Mouse (Mus musculus) olfactory bulb, adult 2 months (tissue): Measurements from ENCODE around the gene Rab6b. TPM values are rescaled to one million over a fixed set of nuclear protein-coding genes. Genes with fewer than 3 reads are reported as not detected.

ENCODE experiments used
- H3K27ac ChIP-seq: fragments of 200-500 bp; 2 replicates; pipeline ENCODE4 v1.5.1; 2012; ENCODE audit warnings: low read depth, low read length; ENCODE audit not compliant: insufficient read depth
- H3K4me1 ChIP-seq: fragments of 200-500 bp; 2 replicates; pipeline ENCODE4 v1.6.1; 2012; ENCODE audit warnings: low read length; ENCODE audit not compliant: control insufficient read depth, insufficient read depth
- H3K4me3 ChIP-seq: fragments of 200-500 bp; 2 replicates; pipeline ENCODE4 v1.5.1; 2012; ENCODE audit warnings: mild to moderate bottlenecking, low read depth, low read length, moderate library complexity; ENCODE audit not compliant: insufficient read depth
- CTCF ChIP-seq: fragments of 200-500 bp; IDR thresholded peaks from 2 replicates; pipeline ENCODE4 v1.5.1; 2012; ENCODE audit warnings: low read depth, mild to moderate bottlenecking, low read length, moderate library complexity; ENCODE audit not compliant: insufficient read depth
- POLR2A ChIP-seq: fragments of 200-500 bp; IDR thresholded peaks from 2 replicates; pipeline ENCODE4 v1.6.1; 2012; ENCODE audit warnings: mild to moderate bottlenecking, low read depth, low read length, moderate library complexity; ENCODE audit not compliant: insufficient read depth
- WGBS: fragments of 180-500 bp; shearing (Covaris S2); methylation state at CpG from one replicate; pipeline ENCODE4 v1.1.7; 2018; 5-methylcytosine and 5-hydroxymethylcytosine counted together
- polyA plus RNA-seq: library from polyadenylated mRNA; stranded (reverse); fragments of >200 nt; gene quantifications from 2 replicates; pipeline ENCODE4 v1.2.4, GENCODE M21; 2012; ENCODE audit warnings: low replicate concordance; ENCODE audit not compliant: missing spikeins, insufficient read depth, insufficient read length

The Rab6b gene
- polyA plus RNA-seq: 122 and 448 TPM in 2 replicates

DNA sequence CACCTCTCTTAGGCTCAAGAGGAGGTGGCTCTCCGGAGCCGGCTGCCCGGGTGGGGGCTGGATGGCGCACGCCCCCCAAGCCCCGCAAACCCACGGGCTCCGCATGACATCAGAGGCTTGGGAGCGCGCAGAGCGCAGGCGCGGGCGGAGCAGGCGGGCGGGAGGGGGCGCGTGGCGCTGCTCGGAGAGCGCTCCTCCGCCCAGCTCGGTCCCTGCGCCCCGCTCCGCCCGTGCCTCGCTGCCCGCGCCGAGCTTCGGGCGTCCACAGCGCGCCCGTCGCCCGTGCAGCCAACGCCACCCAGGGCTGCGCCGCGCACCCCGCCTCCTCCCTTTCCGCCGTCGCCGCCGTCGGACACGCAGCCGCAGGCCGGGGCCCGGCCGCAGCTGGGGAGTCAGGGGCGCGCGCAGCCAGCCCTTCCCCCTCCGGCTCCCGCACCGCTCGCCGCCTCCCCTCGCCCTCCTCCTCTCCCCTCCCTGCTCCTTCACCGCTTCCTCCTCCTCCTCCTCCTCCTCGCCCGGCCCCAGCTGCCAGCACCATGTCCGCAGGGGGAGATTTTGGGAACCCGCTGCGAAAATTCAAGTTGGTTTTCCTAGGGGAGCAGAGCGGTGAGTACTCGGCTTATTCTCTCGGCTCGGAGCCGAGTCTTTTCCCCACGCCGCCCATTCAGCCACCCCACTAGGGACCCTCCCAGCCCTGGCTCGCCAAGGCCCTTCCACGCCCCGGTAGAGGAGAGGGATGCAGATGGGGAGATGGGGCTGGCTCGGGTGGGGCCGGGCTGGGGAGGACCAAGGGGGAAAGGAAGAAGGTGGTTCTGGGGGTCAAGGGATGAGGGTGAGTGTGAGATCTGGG, at the start of gene Rab6b:
TSS of gene Rab6b (plus strand) at position 167 of the 850 bp plus-strand sequence.
- peak within 1 kb of the TSS; percentile 64 for H3K4me3 ChIP-seq
- under 1% methylated on average over 64 of the region's 81 CpGs for WGBS
- peak within 1 kb of the TSS; percentile 71 for H3K27ac ChIP-seq
- peak; percentile 65; the same call in 1 of the 2 replicates for TF ChIP-seq POLR2A
- TF ChIP-seq CTCF: 0 out of 2 replicates have a peak, but pooled peaks have one; percentile 21
- peaks cover 31% of the 10 kb centered on the region for H3K4me1 ChIP-seq

DNA sequence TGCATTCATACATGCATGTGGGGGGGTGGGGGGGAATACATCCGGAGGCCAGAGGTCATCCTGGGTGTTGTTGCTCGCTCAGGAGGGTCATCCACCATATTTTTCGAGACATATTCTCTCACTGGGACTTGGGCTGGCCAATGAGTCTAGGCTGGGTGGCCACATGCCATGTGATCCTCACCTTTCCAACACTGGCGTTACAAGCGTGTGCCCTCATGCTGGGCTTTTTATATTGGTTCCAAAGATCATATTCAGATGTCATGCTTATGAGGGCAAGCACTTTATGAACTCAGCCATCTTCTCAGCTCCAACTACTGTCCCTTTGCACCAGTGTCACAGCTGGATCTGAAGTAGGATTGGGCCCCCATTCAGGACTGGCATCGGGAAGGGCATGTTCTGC, 48.0 kb upstream of the Rab6b start:
- TF ChIP-seq CTCF (no peak), POLR2A (no peak)
- Histone ChIP-seq H3K4me3 (no peak overlapping the region), H3K4me1 (no peaks in the 10 kb centered on the region), H3K27ac (no peak overlapping the region)
- WGBS: 93% methylated on average over 6 of the region's 6 CpGs

DNA sequence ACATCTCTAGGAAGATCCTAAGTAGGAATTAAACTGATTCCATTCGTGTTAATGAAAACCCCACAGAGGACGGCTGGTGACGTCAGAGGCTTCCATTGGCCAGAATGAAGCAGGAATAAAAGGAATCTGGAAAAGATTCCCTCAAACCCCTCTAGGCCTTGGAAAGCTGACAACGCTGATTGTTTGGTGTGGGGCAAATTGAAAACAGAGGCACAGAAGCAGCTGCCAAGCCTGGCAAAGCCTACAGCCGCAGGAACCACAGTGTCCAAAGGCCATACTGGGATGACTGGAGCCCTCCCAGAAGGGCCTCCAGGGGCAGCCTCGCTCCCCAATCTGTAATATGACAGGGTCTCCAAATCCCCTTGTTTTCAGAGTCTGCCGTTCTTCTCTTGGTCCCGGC, 44.7 kb upstream of the Rab6b start:
- no peaks in the 10 kb centered on the region for H3K4me1 ChIP-seq
- no peak for TF ChIP-seq POLR2A
- TF ChIP-seq CTCF: no peak
- WGBS: 41% methylated on average over 8 of the region's 8 CpGs
- H3K4me3 ChIP-seq: no peak overlapping the region
- H3K27ac ChIP-seq: no peak overlapping the region

DNA sequence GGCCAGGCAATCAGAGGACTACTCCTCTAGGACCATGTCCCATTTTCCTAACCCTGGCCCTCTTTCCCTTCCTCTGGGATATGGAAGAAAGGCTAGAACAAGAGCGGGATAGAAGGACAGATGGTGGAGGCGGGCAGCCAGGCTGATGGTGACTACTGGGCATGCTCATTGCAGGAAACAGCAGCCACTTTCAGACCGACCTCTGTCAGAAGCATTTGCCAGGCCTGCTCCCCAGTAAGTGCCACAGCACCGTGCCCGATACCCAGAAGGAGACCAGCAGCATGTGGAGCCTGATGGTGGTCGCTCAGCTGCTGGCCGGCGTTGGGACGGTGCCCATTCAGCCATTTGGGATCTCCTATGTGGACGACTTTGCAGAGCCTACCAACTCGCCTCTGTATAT, 43.9 kb upstream of the Rab6b start:
- Histone ChIP-seq H3K4me3 (no peak overlapping the region), H3K4me1 (peaks cover 2% of the 10 kb centered on the region; the same call in 1 of the 2 replicates), H3K27ac (no peak overlapping the region)
- 83% methylated on average over 11 of the region's 11 CpGs for WGBS
- TF ChIP-seq POLR2A (no peak), CTCF (no peak)

DNA sequence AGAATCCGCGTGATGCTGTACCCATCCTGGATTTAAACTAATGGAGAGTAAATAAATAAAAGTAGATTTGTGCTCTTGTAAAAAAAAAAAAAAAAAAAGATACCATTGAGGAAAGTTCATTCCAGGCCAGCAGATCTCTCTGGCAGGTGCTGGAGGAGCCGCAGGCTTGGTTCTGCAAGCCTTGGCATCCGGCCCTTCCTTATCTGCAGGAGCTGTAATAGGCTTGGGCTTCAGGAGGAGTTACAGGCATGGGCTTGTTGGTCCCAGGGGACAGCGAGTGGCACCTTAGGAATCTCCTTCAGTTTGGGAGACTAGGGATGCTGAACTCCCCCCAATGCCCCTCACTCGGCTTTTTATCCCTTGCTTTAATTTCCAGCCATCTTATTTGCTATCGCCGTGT, 42.8 kb upstream of the Rab6b start:
- Histone ChIP-seq H3K27ac (no peak overlapping the region), H3K4me3 (no peak overlapping the region), H3K4me1 (peaks cover 6% of the 10 kb centered on the region; the same call in 1 of the 2 replicates)
- TF ChIP-seq CTCF (no peak), POLR2A (no peak)
- 92% methylated on average over 8 of the region's 8 CpGs for WGBS

DNA sequence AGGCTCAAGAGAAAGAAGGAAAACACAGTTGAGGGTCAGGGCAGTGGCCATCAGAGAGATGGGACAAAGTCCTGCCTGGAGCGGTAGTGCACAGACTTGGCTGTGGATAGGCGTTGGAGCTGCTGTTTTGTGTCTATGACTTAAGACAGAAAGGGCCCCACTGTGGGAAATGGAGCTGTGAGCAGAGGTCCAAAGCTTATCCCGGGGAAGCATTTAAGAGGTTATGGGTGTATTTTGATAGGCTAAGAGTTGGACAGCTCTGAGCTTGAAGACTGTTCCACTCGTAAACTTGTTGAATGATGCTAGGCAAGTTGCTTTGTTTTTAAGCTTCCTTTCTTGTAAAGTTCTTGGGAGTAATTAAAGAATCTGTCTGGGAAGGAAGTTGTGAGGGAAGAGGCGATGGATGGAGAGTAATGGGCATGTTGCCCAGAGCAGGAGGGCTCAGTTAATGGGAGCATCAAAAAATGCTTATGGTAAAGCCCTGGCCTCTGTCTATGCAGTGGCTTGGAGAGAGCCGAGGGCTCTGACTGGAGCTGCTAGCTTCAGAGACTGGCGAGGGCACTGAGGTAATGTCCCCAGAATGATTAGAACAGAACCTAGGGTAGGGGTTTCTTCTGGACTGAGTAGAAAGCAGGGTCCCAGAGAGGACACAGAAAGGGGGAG, 39.9 kb upstream of the Rab6b start:
- TF ChIP-seq CTCF: no peak
- no peak for TF ChIP-seq POLR2A
- Histone ChIP-seq H3K27ac (no peak overlapping the region), H3K4me1 (peaks cover 8% of the 10 kb centered on the region), H3K4me3 (no peak overlapping the region)
- WGBS: 72% methylated on average over 7 of the region's 7 CpGs

DNA sequence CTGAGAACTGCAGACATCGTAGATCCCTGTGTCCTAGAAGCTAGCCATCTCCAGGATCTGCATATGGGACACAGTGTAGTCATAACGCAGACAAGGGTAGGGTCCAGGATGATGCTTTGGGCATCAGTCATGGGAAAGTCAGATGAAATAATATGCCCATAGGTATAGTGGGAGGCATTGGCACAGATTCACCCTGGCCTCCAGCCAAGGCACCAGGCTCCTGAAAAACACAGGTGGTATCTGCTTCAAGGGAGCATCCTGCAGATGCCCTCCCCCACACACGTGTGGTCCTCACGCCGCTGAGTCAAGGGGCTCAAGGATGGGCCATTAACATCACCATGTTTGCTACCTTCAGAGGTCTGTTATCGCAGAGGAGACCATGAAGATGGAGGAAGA, 39.4 kb upstream of the Rab6b start:
- WGBS: 91% methylated on average over 6 of the region's 6 CpGs
- Histone ChIP-seq H3K4me1 (peaks cover 12% of the 10 kb centered on the region), H3K27ac (no peak overlapping the region), H3K4me3 (no peak overlapping the region)
- TF ChIP-seq CTCF: no peak
- TF ChIP-seq POLR2A: no peak

DNA sequence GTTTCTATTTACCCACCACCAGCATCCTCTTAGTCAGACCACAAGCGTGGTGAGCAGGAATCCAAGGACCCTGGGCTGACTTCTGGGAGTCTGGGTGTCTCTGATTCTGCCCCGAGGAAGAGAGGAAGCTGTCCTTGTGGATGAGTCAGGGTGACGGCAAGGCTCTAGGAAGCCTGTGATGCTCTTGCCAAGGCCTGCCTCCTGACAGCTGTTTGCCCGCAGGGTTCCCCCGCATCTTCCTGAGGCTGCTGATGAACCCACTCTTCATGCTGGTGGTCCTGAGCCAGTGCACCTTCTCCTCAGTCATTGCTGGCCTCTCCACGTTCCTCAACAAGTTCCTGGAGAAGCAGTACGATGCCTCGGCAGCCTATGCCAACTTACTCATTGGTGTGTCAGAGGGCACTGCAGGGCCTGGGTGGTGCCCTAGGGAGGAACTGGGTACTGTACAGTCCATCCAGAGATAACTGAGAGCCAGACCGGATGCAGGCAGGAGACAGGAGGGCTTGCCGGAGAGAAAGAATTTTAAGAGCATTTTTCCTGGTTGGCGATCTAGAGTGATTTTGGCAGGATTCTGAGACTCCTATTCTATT, 38.6 kb upstream of the Rab6b start:
- TF ChIP-seq POLR2A (no peak), CTCF (no peak)
- H3K4me3 ChIP-seq: no peak overlapping the region
- H3K27ac ChIP-seq: no peak overlapping the region
- 80% methylated on average over 11 of the region's 11 CpGs for WGBS
- H3K4me1 ChIP-seq: peaks cover 12% of the 10 kb centered on the region
